Mouse (Mus musculus): ENCODE measurements around the gene Rnf8.

DNA sequence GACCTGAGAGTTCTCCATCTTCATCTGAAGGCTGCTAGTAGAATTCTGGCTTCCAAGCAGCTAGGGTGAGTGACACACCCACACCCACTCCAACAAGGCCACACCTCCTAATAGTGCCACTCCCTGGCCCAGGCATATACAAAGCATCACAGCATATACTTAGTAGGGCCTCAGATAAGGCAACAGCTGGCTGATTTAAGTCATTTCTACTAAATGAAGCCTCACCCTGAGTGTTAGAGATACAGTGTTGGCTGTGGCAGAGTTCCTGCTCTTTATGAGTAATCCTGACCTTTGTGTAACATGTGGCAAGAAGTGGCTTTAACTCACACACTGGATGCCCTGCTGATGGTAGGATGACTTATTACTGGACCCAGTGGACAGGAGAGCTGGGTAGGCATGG is 55.3 kb downstream of the Rnf8 start:
- no peak for TF ChIP-seq POLR2A (IDR thresholded peaks at IDR 0.05; ENCODE audit: borderline replicate concordance, low read depth, low read length)
- TF ChIP-seq CTCF (IDR thresholded peaks at IDR 0.05; ENCODE audit: low read depth, low read length), result no peak
